Mouse (Mus musculus) kidney, adult 2 months (tissue): Measurements from ENCODE around the gene 2310039H08Rik. TPM values are rescaled to one million over a fixed set of nuclear protein-coding genes. Genes with fewer than 3 reads are reported as not detected.
"Not testable (repeated sequence)": the region's sequence is repeated elsewhere in the genome, so short reads cannot be mapped to it uniquely, and the experiment has no call there.

ENCODE experiments used
- DNase-seq: peaks from one replicate; pipeline ENCODE4 v3.0.0; 2021
- H3K27ac ChIP-seq: fragments of 200-500 bp; 2 replicates; pipeline ENCODE4 v1.5.1; 2012; ENCODE audit warnings: low read depth, low read length, control low read depth, inconsistent platforms; ENCODE audit not compliant: insufficient read depth
- H3K27me3 ChIP-seq: fragments of 200-500 bp; replicated peaks from 2 replicates; pipeline ENCODE4 v1.6.1; 2012; ENCODE audit warnings: mild to moderate bottlenecking, moderate library complexity, low read length, inconsistent platforms; ENCODE audit not compliant: control insufficient read depth, insufficient read depth
- H3K36me3 ChIP-seq: fragments of 200-500 bp; 2 replicates; pipeline ENCODE4 v1.6.1; 2012; ENCODE audit warnings: mild to moderate bottlenecking, moderate library complexity, low read length, inconsistent platforms; ENCODE audit not compliant: control insufficient read depth, insufficient read depth
- H3K4me1 ChIP-seq: fragments of 200-500 bp; 2 replicates; pipeline ENCODE4 v1.6.1; 2011; ENCODE audit warnings: low read length; ENCODE audit not compliant: control insufficient read depth, insufficient read depth
- H3K4me3 ChIP-seq: fragments of 200-500 bp; 2 replicates; pipeline ENCODE4 v1.5.1; 2011; ENCODE audit warnings: mild to moderate bottlenecking, low read depth, low read length, control low read depth; ENCODE audit not compliant: insufficient read depth
- CTCF ChIP-seq: fragments of 200-500 bp; conservative IDR thresholded peaks from 2 replicates; pipeline ENCODE4 v1.5.1; 2011; ENCODE audit warnings: low read depth, mild to moderate bottlenecking, control low read depth, low read length, moderate library complexity, mixed read lengths; ENCODE audit not compliant: insufficient read depth, insufficient read length
- POLR2A ChIP-seq: fragments of 200-500 bp; IDR thresholded peaks from one replicate; pipeline ENCODE4 v1.6.1; 2011; ENCODE audit warnings: low read depth, low read length, control low read depth
- WGBS: fragments of 180-500 bp; shearing (Covaris S2); methylation state at CpG from one replicate; pipeline ENCODE4 v1.1.7; 2018; 5-methylcytosine and 5-hydroxymethylcytosine counted together
- polyA plus RNA-seq: library from polyadenylated mRNA; depleted of rRNA; stranded (reverse); fragments of >200 nt; gene quantifications from 2 replicates; pipeline ENCODE4 v1.2.3, GENCODE M21; 2012

The 2310039H08Rik gene
- polyA plus RNA-seq, 1 experiment, result 131 TPM

DNA sequence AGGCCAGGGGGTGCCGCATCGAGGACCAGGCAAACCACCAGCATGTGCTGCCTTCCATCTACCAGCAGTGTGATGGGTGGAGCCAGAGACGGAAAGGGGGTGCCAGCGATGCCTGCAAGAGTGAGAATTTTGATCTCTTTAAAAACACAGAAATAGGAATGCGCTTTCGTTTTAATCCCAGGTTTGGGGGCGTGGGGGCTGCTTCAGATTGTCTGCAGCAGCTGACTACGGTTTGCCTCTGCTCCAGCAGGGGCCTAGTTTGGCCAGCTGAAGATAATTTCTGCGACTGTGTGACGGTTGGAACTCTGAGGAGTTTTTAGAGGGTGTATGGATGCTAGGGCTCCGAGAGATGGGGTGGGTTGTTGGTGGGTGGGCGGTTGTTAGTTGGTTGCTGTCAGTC, 13.7 kb upstream of the 2310039H08Rik start:
- H3K27me3 ChIP-seq, result no peaks in the 10 kb centered on the region
- TF ChIP-seq POLR2A (no peak), CTCF (no peak)
- no peak overlapping the region for H3K4me3 ChIP-seq
- DNase-seq, result no peak
- H3K27ac ChIP-seq, result no peak overlapping the region
- H3K36me3 ChIP-seq, result no peaks in the 10 kb centered on the region
- no peaks in the 10 kb centered on the region for H3K4me1 ChIP-seq
- 88% methylated on average over 12 of the region's 12 CpGs for WGBS

DNA sequence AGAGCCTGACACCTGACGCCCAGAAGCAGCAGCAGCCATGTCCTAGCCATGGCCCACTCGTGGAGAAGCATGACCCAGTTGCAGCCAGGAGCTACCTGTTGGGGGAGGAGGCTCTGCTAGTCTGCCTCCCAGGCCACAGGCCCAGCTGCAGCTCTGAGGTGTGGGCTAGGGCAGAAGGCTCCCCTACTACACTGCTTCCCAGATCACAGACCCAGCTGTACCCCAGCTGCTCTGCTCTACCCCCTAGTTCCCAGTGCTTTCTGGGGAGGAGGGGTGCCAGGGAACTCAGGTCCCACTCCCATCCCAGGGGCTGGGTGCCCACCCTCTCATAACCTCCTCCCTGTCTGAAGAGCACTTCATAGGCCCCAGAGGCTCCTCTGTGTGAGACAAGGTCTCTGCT, 8.9 kb upstream of the 2310039H08Rik start, which contains the start of gene Ptcra:
Ptcra (minus strand) TSS at position 169 of the 400 bp plus-strand sequence.
- no peak within 1 kb of the TSS for H3K4me3 ChIP-seq
- H3K36me3 ChIP-seq, result no peaks in the 10 kb centered on the region
- 53% methylated on average over 2 of the region's 2 CpGs for WGBS
- TF ChIP-seq CTCF (no peak), POLR2A (no peak)
- H3K27ac ChIP-seq, result no peak within 1 kb of the TSS
- no peaks in the 10 kb centered on the region for H3K4me1 ChIP-seq
- no peak for DNase-seq
- no peaks in the 10 kb centered on the region for H3K27me3 ChIP-seq

DNA sequence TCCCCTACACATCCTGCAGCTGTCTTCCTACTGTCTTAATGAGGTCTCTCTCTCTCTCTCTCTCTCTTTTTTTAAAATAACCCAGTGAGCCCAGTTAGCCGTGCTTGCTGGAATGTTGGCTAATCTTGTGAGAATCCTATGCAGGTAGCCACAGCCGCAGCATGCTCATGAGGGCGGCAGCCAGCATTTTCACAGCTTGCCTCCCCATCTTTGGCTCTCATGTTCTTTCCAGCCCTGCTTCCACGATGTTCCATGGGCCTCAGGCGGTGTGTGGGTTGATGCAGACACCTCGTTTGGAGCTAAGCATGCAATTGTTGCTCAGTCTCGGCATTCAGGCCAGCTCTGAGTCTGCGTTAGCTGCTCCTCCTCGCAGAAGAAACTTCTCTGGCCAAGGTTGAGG, 7.5 kb upstream of the 2310039H08Rik start:
- WGBS, result 67% methylated on average over 9 of the region's 9 CpGs
- DNase-seq, H3K36me3 ChIP-seq, H3K4me1 ChIP-seq, H3K27me3 ChIP-seq, H3K27ac ChIP-seq, H3K4me3 ChIP-seq: not testable (repeated sequence)

DNA sequence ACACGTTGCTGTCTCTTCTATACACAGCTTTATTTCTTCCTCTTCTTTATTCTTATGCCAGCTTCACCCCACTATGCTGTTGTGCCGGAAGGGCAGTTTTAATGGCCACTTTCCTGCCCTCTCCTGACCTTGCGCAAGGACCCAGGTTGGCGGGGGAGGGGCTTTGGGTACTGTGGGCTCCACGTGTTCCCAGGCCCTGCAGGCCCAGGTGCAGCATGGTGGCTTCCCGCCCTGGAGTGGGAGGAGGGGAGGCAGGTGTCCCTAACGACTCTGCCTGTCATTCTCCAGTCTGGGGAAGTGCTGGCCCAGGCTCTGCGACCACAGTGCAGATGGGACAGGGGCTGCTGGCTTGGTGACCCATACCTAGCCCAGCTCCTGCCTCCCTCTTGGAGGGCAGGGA, 4.6 kb upstream of the 2310039H08Rik start:
- TF ChIP-seq CTCF, result no peak
- TF ChIP-seq POLR2A, result no peak
- Histone ChIP-seq H3K4me1 (peaks cover 7% of the 10 kb centered on the region; the same call in 1 of the 2 replicates), H3K27ac (no peak overlapping the region), H3K27me3 (no peaks in the 10 kb centered on the region), H3K36me3 (no peaks in the 10 kb centered on the region), H3K4me3 (no peak overlapping the region)
- 33% methylated on average over 8 of the region's 8 CpGs for WGBS
- DNase-seq, result peak; percentile 27

DNA sequence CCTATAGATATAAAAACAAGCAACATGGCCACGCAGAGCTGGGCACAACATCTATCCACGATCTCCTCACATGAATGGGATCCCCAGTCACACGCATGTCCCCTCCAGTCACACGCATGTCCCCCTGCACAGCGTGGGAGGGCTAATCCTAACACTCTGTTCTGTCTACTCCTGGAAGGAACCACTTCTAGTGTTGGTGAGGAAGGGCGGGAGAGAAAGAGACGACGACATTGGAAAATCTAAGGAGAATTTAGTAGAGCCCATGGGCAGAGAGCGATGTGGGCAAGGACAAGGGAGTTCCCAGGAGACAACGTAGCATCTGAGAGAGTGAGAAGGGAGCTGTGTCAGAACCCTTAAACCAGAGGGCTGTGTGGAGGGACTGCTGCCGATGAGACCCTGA, 1.9 kb upstream of the 2310039H08Rik start:
- no peak for TF ChIP-seq POLR2A
- TF ChIP-seq CTCF, result no peak
- no peaks in the 10 kb centered on the region for H3K27me3 ChIP-seq
- no peaks in the 10 kb centered on the region for H3K36me3 ChIP-seq
- no peak overlapping the region for H3K4me3 ChIP-seq
- H3K27ac ChIP-seq, result no peak overlapping the region
- no peak for DNase-seq
- WGBS, result 91% methylated on average over 11 of the region's 11 CpGs
- peaks cover 7% of the 10 kb centered on the region; the same call in 1 of the 2 replicates for H3K4me1 ChIP-seq

DNA sequence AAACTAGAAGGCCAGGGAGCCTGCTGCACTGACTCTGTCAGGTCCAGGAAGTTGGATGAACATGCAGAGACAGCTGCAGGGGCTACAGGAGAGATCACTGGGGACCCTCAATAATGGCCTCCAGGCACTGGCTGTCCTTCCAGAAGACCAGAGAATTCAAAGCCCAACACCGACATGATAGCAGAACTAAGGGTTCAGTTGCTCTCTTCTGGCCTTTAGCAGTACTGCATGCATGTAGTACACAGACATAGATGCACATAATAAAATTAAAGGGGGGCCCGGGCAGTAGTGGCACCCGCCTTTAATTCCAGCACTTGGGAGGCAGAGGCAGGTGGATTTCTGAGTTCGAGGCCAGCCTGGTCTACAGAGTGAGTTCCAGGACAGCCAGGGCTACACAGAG, 1.4 kb upstream of the 2310039H08Rik start:
- Histone ChIP-seq H3K36me3 (peaks cover 1% of the 10 kb centered on the region; the same call in 1 of the 2 replicates), H3K27me3 (no peaks in the 10 kb centered on the region), H3K27ac (no peak overlapping the region), H3K4me1 (peaks cover 7% of the 10 kb centered on the region; the same call in 1 of the 2 replicates), H3K4me3 (no peak overlapping the region)
- TF ChIP-seq POLR2A (no peak), CTCF (no peak)
- DNase-seq, result no peak
- WGBS, result 84% methylated on average over 4 of the region's 4 CpGs

DNA sequence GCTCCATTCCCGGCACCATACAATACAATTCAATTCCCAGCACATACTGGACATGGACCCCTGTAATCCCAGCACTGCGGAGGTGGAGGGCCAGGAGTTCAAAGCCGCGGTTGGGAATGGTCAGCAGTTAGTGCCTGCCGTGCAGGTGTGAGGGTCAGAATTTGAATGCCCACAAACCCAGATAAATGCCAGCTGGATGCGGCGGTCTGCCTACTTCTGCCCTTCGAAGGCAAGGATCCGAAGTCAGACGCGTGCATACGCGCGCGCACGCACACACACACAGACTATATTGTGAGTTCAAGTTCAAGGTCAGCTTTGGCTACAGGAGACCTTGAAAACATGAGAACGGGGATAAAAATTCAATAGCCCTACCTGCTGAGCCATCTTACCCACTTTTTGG, 819 bp upstream of the 2310039H08Rik start:
- no peak for DNase-seq
- H3K27ac ChIP-seq, result no peak overlapping the region
- peaks cover 7% of the 10 kb centered on the region; the same call in 1 of the 2 replicates for H3K4me1 ChIP-seq
- TF ChIP-seq CTCF (no peak), POLR2A (no peak)
- H3K36me3 ChIP-seq, result peaks cover 1% of the 10 kb centered on the region; the same call in 1 of the 2 replicates
- no peaks in the 10 kb centered on the region for H3K27me3 ChIP-seq
- no peak overlapping the region for H3K4me3 ChIP-seq
- 65% methylated on average over 17 of the region's 17 CpGs for WGBS

DNA sequence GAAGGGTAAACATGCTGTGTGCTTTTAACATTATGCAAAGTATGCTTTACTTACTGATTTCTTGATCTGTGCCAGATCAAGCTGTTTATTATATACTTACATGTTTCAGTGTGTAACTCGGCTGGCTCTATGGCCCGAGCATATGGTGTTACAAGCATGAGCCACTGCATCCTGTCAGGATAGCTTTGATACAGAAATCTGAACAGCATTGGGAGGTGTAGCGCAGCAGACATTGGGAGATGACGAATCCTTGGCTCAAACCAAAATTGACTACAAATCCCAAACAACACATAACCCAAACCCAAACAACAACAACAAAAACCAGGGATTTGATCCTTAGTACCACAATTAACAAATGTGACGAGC, 414 bp upstream of the 2310039H08Rik start:
- Histone ChIP-seq H3K27me3 (no peaks in the 10 kb centered on the region), H3K36me3 (peaks cover 1% of the 10 kb centered on the region; the same call in 1 of the 2 replicates), H3K4me3 (peak overlapping the region; percentile 89), H3K4me1 (peaks cover 7% of the 10 kb centered on the region; the same call in 1 of the 2 replicates), H3K27ac (peak overlapping the region; percentile 75)
- no peak for DNase-seq
- 4% methylated on average over 5 of the region's 5 CpGs for WGBS
- TF ChIP-seq POLR2A (no peak), CTCF (no peak)
